Mouse (Mus musculus): ENCODE measurements at regions not wholly inside any gene's neighbourhood (a gene's known extent, or its start where the extent isn't known, plus 50 kb on each side); places are given as distances from the start of the nearest gene placed in this dataset.
"Not testable (repeated sequence)": the region's sequence is repeated elsewhere in the genome, so short reads cannot be mapped to it uniquely, and the experiment has no call there.

- no peak overlapping the region for H3K9ac ChIP-seq (ENCODE audit: low read depth, low read length)
- intact Hi-C loops (cut with DNase I), result no loop called here
- H3K79me2 ChIP-seq (replicated peaks; ENCODE audit: control insufficient read depth, insufficient read depth, low read length), result no peaks in the 10 kb centered on the region
- DNase-seq, result no peak
- no peaks in the 10 kb centered on the region; the same call in 1 of the 2 replicates for H3K4me1 ChIP-seq (ENCODE audit: control insufficient read depth, insufficient read depth, low read length)
- TF ChIP-seq POLR2A (IDR thresholded peaks at IDR 0.05; ENCODE audit: insufficient read depth, low read depth, low read length) (no peak), EP300 (IDR thresholded peaks at IDR 0.05; ENCODE audit: insufficient read depth, low read depth, low read length) (no peak), CTCF (IDR thresholded peaks at IDR 0.05) (no peak)
- H3K27ac ChIP-seq, result no peak overlapping the region
- 37% methylated on average over 3 of the region's 3 CpGs for WGBS
- H3K27me3 ChIP-seq (ENCODE audit: control insufficient read depth, insufficient read depth, low read length), result no peaks in the 10 kb centered on the region
- no peak overlapping the region for H3K4me3 ChIP-seq
- H3K36me3 ChIP-seq (ENCODE audit: control insufficient read depth, insufficient read depth, low read length), result no peaks in the 10 kb centered on the region
These were observed 111.9 kb downstream of the Ibtk start for GRCm38 (mm10) chr9:85637274-85637673.

DNA sequence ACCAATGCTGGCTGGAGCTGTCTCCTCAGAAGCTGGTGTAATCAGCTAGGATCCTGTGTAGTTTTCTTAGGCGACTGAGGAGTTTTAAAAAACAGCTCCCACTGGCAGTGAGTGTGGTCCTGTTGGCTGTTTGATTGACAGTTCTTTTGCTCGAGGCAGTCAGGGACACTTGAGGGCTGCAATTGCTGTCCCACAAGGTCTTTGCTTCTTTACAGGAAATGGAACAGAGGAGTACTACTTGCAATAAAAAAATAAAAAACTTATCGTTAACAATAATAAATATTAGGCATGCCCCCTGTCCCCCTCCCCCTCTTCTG, 113.0 kb downstream of the Ibtk start:
- intact Hi-C loops (cut with DNase I), result no loop called here
- Histone ChIP-seq H3K79me2 (replicated peaks; ENCODE audit: control insufficient read depth, insufficient read depth, low read length) (no peaks in the 10 kb centered on the region), H3K4me3 (no peak overlapping the region), H3K27me3 (ENCODE audit: control insufficient read depth, insufficient read depth, low read length) (no peaks in the 10 kb centered on the region), H3K9ac (ENCODE audit: low read depth, low read length) (no peak overlapping the region), H3K27ac (no peak overlapping the region), H3K36me3 (ENCODE audit: control insufficient read depth, insufficient read depth, low read length) (no peaks in the 10 kb centered on the region), H3K4me1 (ENCODE audit: control insufficient read depth, insufficient read depth, low read length) (no peaks in the 10 kb centered on the region; the same call in 1 of the 2 replicates)
- WGBS, result 52% methylated on average over 3 of the region's 3 CpGs
- no peak for DNase-seq
- TF ChIP-seq CTCF (IDR thresholded peaks at IDR 0.05) (no peak), EP300 (IDR thresholded peaks at IDR 0.05; ENCODE audit: insufficient read depth, low read depth, low read length) (no peak), POLR2A (IDR thresholded peaks at IDR 0.05; ENCODE audit: insufficient read depth, low read depth, low read length) (no peak)

DNA sequence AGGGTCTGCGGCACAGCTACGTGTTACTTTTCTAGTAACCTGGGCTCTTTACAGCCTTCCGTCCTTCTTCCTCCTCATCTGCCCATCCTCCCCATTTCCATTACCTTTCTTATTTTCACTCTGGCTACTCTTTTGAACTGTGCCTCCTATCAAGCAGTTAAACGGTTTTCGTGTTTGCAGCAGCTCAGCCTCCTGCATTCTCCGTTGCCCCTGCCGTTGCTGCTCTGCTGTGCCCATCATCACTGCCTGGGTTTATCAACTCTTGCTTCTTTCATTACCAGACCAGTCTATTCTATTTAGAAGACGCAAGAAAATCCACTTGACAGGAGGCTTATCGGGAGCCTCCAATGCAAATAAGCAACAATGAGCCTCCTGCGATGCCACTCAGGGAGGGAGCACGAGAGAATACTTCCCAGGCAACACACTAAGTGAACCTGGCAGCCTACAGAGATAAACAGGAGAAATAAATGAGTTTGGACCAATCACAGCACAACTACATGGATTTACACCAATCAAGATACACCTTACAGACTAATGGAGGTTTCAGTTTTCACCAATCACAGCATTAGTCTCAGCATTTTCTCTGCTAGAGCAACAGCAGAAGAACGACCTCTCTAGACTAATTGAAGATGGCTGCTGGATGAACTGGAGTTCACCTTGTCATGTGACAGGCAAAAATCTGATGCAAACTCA, 113.5 kb downstream of the Ibtk start:
- H3K79me2 ChIP-seq (replicated peaks; ENCODE audit: control insufficient read depth, insufficient read depth, low read length), result no peaks in the 10 kb centered on the region
- no peak overlapping the region for H3K9ac ChIP-seq (ENCODE audit: low read depth, low read length)
- intact Hi-C loops (cut with DNase I), result no loop called here
- 90% methylated on average over 12 of the region's 12 CpGs for WGBS
- no peaks in the 10 kb centered on the region for H3K27me3 ChIP-seq (ENCODE audit: control insufficient read depth, insufficient read depth, low read length)
- no peaks in the 10 kb centered on the region; the same call in 1 of the 2 replicates for H3K4me1 ChIP-seq (ENCODE audit: control insufficient read depth, insufficient read depth, low read length)
- no peak overlapping the region for H3K27ac ChIP-seq
- TF ChIP-seq EP300 (IDR thresholded peaks at IDR 0.05; ENCODE audit: insufficient read depth, low read depth, low read length) (no peak), POLR2A (IDR thresholded peaks at IDR 0.05; ENCODE audit: insufficient read depth, low read depth, low read length) (no peak), CTCF (IDR thresholded peaks at IDR 0.05) (no peak)
- no peak for DNase-seq
- no peaks in the 10 kb centered on the region for H3K36me3 ChIP-seq (ENCODE audit: control insufficient read depth, insufficient read depth, low read length)
- no peak overlapping the region for H3K4me3 ChIP-seq

GRCm38 (mm10) chr9:85634786-85635185, 114.3 kb downstream of the Ibtk start:
- intact Hi-C loops (cut with DNase I); H3K27me3 ChIP-seq (ENCODE audit: control insufficient read depth, insufficient read depth, low read length); H3K9ac ChIP-seq (ENCODE audit: low read depth, low read length); H3K27ac ChIP-seq; DNase-seq; H3K4me1 ChIP-seq (ENCODE audit: control insufficient read depth, insufficient read depth, low read length); H3K4me3 ChIP-seq; H3K79me2 ChIP-seq (replicated peaks; ENCODE audit: control insufficient read depth, insufficient read depth, low read length); H3K36me3 ChIP-seq (ENCODE audit: control insufficient read depth, insufficient read depth, low read length): not testable (repeated sequence)
- WGBS, result 84% methylated on average over 3 of the region's 3 CpGs

DNA sequence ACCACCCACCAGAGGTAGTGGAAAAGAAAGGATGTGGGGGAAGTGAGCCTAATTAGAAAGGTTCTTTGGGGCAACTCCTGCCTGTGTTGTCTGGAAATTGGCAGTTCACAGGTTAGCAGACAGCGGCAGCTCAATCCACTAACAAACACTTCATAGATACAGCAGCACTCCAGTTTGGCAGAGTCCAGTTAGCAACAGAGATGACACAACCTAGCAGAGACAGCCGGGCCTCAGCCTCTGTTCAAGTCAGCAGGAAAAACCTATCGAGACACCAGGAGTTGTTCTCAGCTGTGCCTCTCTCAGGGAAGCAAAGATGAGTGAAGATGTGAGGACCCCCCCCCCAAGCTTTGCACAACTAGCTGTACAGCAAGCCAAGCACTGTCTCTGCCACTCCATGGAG, 131.2 kb downstream of the Ibtk start:
- intact Hi-C loops (cut with DNase I), result no loop called here
- no peaks in the 10 kb centered on the region for H3K27me3 ChIP-seq (ENCODE audit: control insufficient read depth, insufficient read depth, low read length)
- TF ChIP-seq EP300 (IDR thresholded peaks at IDR 0.05; ENCODE audit: insufficient read depth, low read depth, low read length) (no peak), CTCF (IDR thresholded peaks at IDR 0.05) (no peak), POLR2A (IDR thresholded peaks at IDR 0.05; ENCODE audit: insufficient read depth, low read depth, low read length) (no peak)
- no peak for DNase-seq
- H3K79me2 ChIP-seq (replicated peaks; ENCODE audit: control insufficient read depth, insufficient read depth, low read length), result no peaks in the 10 kb centered on the region
- H3K36me3 ChIP-seq (ENCODE audit: control insufficient read depth, insufficient read depth, low read length), result no peaks in the 10 kb centered on the region
- H3K9ac ChIP-seq (ENCODE audit: low read depth, low read length), result no peak overlapping the region
- H3K4me1 ChIP-seq (ENCODE audit: control insufficient read depth, insufficient read depth, low read length), result no peaks in the 10 kb centered on the region
- no peak overlapping the region for H3K4me3 ChIP-seq
- 65% methylated on average over 3 of the region's 3 CpGs for WGBS
- no peak overlapping the region for H3K27ac ChIP-seq

GRCm38 (mm10) chr9:85617177-85617777, 131.9 kb downstream of the Ibtk start:
- H3K27ac ChIP-seq, result no peak overlapping the region
- WGBS, result 68% methylated on average over 2 of the region's 2 CpGs
- no peak for DNase-seq
- TF ChIP-seq POLR2A (IDR thresholded peaks at IDR 0.05; ENCODE audit: insufficient read depth, low read depth, low read length) (no peak), CTCF (IDR thresholded peaks at IDR 0.05) (no peak), EP300 (IDR thresholded peaks at IDR 0.05; ENCODE audit: insufficient read depth, low read depth, low read length) (no peak)
- no peak overlapping the region for H3K4me3 ChIP-seq
- H3K36me3 ChIP-seq (ENCODE audit: control insufficient read depth, insufficient read depth, low read length), result no peaks in the 10 kb centered on the region
- intact Hi-C loops (cut with DNase I), result no loop called here
- H3K79me2 ChIP-seq (replicated peaks; ENCODE audit: control insufficient read depth, insufficient read depth, low read length), result no peaks in the 10 kb centered on the region
- H3K9ac ChIP-seq (ENCODE audit: low read depth, low read length), result no peak overlapping the region
- no peaks in the 10 kb centered on the region for H3K4me1 ChIP-seq (ENCODE audit: control insufficient read depth, insufficient read depth, low read length)
- H3K27me3 ChIP-seq (ENCODE audit: control insufficient read depth, insufficient read depth, low read length), result no peaks in the 10 kb centered on the region

Data from heart, adult 2 months (tissue).